Mouse (Mus musculus): Measurements from ENCODE around the gene Ppfibp1.

DNA sequence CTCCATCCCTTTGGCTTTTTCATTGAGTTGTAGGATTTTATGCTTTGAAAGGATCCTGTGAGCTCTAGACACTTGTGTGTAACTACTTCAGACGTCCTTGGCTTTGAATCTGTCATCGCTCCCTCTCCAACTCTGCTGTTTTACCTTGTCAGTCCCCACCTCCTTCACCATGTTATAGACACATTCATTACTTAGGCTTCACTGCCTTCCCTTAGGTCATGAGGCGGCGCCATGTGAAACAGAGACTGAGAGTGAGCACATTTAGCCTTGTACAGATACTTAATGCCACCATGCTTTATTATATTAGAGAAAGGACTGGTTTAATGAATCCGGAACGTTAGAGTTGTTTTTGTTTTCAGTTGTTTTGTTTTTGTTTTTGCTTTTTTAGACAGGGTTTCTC, 83.7 kb downstream of the Ppfibp1 start:
- TF ChIP-seq HCFC1 (IDR thresholded peaks at IDR 0.05; ENCODE audit: low read depth, low read length), result no peak
- no peak for TF ChIP-seq CTCF (conservative IDR thresholded peaks at IDR 0.05 in 1 of 2, IDR thresholded peaks at IDR 0.05 in 1 of 2; ENCODE audit: low read depth in 2 of 2, low read length in 2 of 2)
- TF ChIP-seq MAX (IDR thresholded peaks at IDR 0.05; ENCODE audit: low read length), result no peak
- TF ChIP-seq MAFK (IDR thresholded peaks at IDR 0.05; ENCODE audit: insufficient replicate concordance, low read length), result no peak
- no peak for TF ChIP-seq GABPA (IDR thresholded peaks at IDR 0.05; ENCODE audit: insufficient replicate concordance, low read depth, low read length)
- TF ChIP-seq EP300 (IDR thresholded peaks at IDR 0.05; ENCODE audit: low read length), result no peak
- TF ChIP-seq TCF12 (IDR thresholded peaks at IDR 0.05; ENCODE audit: low read depth, low read length), result no peak
- TF ChIP-seq SIN3A (IDR thresholded peaks at IDR 0.05; ENCODE audit: low read length), result no peak
